Mouse (Mus musculus): ENCODE measurements around the gene Usp53. TPM values are rescaled to one million over a fixed set of nuclear protein-coding genes. Genes with fewer than 3 reads are reported as not detected.
"Not testable (repeated sequence)": the region's sequence is repeated elsewhere in the genome, so short reads cannot be mapped to it uniquely, and the experiment has no call there.

Usp53 gene
- total and polyA plus RNA-seq, 3 experiments, result 0.25 to 13.6 (median 9.6) TPM

GRCm38 (mm10) chr3:122972126-122972822, 12.0 kb downstream of the Usp53 start:
- H3K4me3 ChIP-seq (ENCODE audit: low read depth, low read length), result no peak overlapping the region
- ATAC-seq (ENCODE audit: extremely low read depth, insufficient number of reproducible peaks, low FRiP score, poor library complexity, severe bottlenecking), result no peak
- H3K9me3 ChIP-seq (replicated peaks), result no peaks in the 10 kb centered on the region
- H3K27me3 ChIP-seq (ENCODE audit: insufficient read depth, low read length), result no peaks in the 10 kb centered on the region
- H3K36me3 ChIP-seq (replicated peaks), result peaks cover 18% of the 10 kb centered on the region
- no peak for DNase-seq (ENCODE audit: low spot score)
- peaks cover 5% of the 10 kb centered on the region for H3K4me1 ChIP-seq (ENCODE audit: insufficient read depth, low read depth, low read length)
- TF ChIP-seq GATA1 (IDR thresholded peaks at IDR 0.05; ENCODE audit: borderline replicate concordance, low read length) (no peak), GATA2 (IDR thresholded peaks at IDR 0.05; ENCODE audit: borderline replicate concordance, low read depth, low read length) (no peak), POLR2AphosphoS5 (IDR thresholded peaks at IDR 0.05; ENCODE audit: insufficient replicate concordance, low read depth, low read length) (no peak), TAL1 (conservative IDR thresholded peaks at IDR 0.05; ENCODE audit: low read depth, low read length) (no peak), CTCF (IDR thresholded peaks at IDR 0.05; ENCODE audit: low read depth, low read length) (no peak)

- Histone ChIP-seq H3K9me3 (replicated peaks) (no peaks in the 10 kb centered on the region), H3K27me3 (ENCODE audit: insufficient read depth, low read length) (no peaks in the 10 kb centered on the region), H3K4me3 (ENCODE audit: low read depth, low read length) (no peak overlapping the region), H3K4me1 (ENCODE audit: insufficient read depth, low read depth, low read length) (no peaks in the 10 kb centered on the region), H3K36me3 (replicated peaks) (peaks cover 20% of the 10 kb centered on the region)
- no peak for ATAC-seq (ENCODE audit: extremely low read depth, insufficient number of reproducible peaks, low FRiP score, poor library complexity, severe bottlenecking)
- no peak for DNase-seq (ENCODE audit: low spot score)
- TF ChIP-seq GATA1 (IDR thresholded peaks at IDR 0.05; ENCODE audit: borderline replicate concordance, low read length) (no peak), POLR2AphosphoS5 (IDR thresholded peaks at IDR 0.05; ENCODE audit: insufficient replicate concordance, low read depth, low read length) (no peak), GATA2 (IDR thresholded peaks at IDR 0.05; ENCODE audit: borderline replicate concordance, low read depth, low read length) (no peak), TAL1 (conservative IDR thresholded peaks at IDR 0.05; ENCODE audit: low read depth, low read length) (no peak), CTCF (IDR thresholded peaks at IDR 0.05; ENCODE audit: low read depth, low read length) (no peak)
Measured at GRCm38 (mm10) chr3:122968391-122968790, 15.9 kb downstream of the Usp53 start.

GRCm38 (mm10) chr3:122964301-122964700, 20.0 kb downstream of the Usp53 start:
- DNase-seq (ENCODE audit: low spot score) (no peak), ATAC-seq (ENCODE audit: extremely low read depth, insufficient number of reproducible peaks, low FRiP score, poor library complexity, severe bottlenecking) (no peak)
- H3K9me3 ChIP-seq (replicated peaks), result no peaks in the 10 kb centered on the region
- no peak overlapping the region for H3K4me3 ChIP-seq (ENCODE audit: low read depth, low read length)
- H3K27me3 ChIP-seq (ENCODE audit: insufficient read depth, low read length), result no peaks in the 10 kb centered on the region
- no peaks in the 10 kb centered on the region for H3K4me1 ChIP-seq (ENCODE audit: insufficient read depth, low read depth, low read length)
- H3K36me3 ChIP-seq (replicated peaks), result peaks cover 36% of the 10 kb centered on the region
- no peak for TF ChIP-seq CTCF (IDR thresholded peaks at IDR 0.05; ENCODE audit: low read depth, low read length)
- no peak for TF ChIP-seq POLR2AphosphoS5 (IDR thresholded peaks at IDR 0.05; ENCODE audit: insufficient replicate concordance, low read depth, low read length)
- TF ChIP-seq GATA2 (IDR thresholded peaks at IDR 0.05; ENCODE audit: borderline replicate concordance, low read depth, low read length), result no peak
- TF ChIP-seq GATA1 (IDR thresholded peaks at IDR 0.05; ENCODE audit: borderline replicate concordance, low read length), result no peak
- no peak for TF ChIP-seq TAL1 (conservative IDR thresholded peaks at IDR 0.05; ENCODE audit: low read depth, low read length)

GRCm38 (mm10) chr3:122950129-122950528, 34.2 kb downstream of the Usp53 start:
- Histone ChIP-seq H3K4me3 (ENCODE audit: low read depth, low read length) (no peak overlapping the region), H3K9me3 (replicated peaks) (no peaks in the 10 kb centered on the region), H3K27me3 (ENCODE audit: insufficient read depth, low read length) (no peaks in the 10 kb centered on the region), H3K4me1 (ENCODE audit: insufficient read depth, low read depth, low read length) (no peaks in the 10 kb centered on the region), H3K36me3 (replicated peaks) (peaks cover 40% of the 10 kb centered on the region)
- TF ChIP-seq GATA1 (IDR thresholded peaks at IDR 0.05; ENCODE audit: borderline replicate concordance, low read length) (no peak), TAL1 (conservative IDR thresholded peaks at IDR 0.05; ENCODE audit: low read depth, low read length) (no peak), POLR2AphosphoS5 (IDR thresholded peaks at IDR 0.05; ENCODE audit: insufficient replicate concordance, low read depth, low read length) (no peak), CTCF (IDR thresholded peaks at IDR 0.05; ENCODE audit: low read depth, low read length) (no peak), GATA2 (IDR thresholded peaks at IDR 0.05; ENCODE audit: borderline replicate concordance, low read depth, low read length) (no peak)
- DNase-seq (ENCODE audit: low spot score) (no peak), ATAC-seq (ENCODE audit: extremely low read depth, insufficient number of reproducible peaks, low FRiP score, poor library complexity, severe bottlenecking) (no peak)

GRCm38 (mm10) chr3:122943387-122943890, 40.9 kb downstream of the Usp53 start:
- no peak overlapping the region for H3K4me3 ChIP-seq (ENCODE audit: low read depth, low read length)

GRCm38 (mm10) chr3:122939215-122939614, 45.1 kb downstream of the Usp53 start:
- Histone ChIP-seq H3K27me3 (ENCODE audit: insufficient read depth, low read length) (no peaks in the 10 kb centered on the region), H3K4me1 (ENCODE audit: insufficient read depth, low read depth, low read length) (no peaks in the 10 kb centered on the region), H3K9me3 (replicated peaks) (no peaks in the 10 kb centered on the region), H3K4me3 (ENCODE audit: low read depth, low read length) (no peak overlapping the region), H3K36me3 (replicated peaks) (peaks cover 27% of the 10 kb centered on the region)
- no peak for DNase-seq (ENCODE audit: low spot score)
- TF ChIP-seq CTCF (IDR thresholded peaks at IDR 0.05; ENCODE audit: low read depth, low read length) (no peak), POLR2AphosphoS5 (IDR thresholded peaks at IDR 0.05; ENCODE audit: insufficient replicate concordance, low read depth, low read length) (no peak), TAL1 (conservative IDR thresholded peaks at IDR 0.05; ENCODE audit: low read depth, low read length) (no peak), GATA2 (IDR thresholded peaks at IDR 0.05; ENCODE audit: borderline replicate concordance, low read depth, low read length) (no peak), GATA1 (IDR thresholded peaks at IDR 0.05; ENCODE audit: borderline replicate concordance, low read length) (no peak)
- peak; percentile 60 for ATAC-seq (ENCODE audit: extremely low read depth, insufficient number of reproducible peaks, low FRiP score, poor library complexity, severe bottlenecking)

More at GRCm38 (mm10) chr3:122943387-122943890, 40.9 kb downstream of the Usp53 start:
- Histone ChIP-seq H3K4me1 (ENCODE audit: insufficient read depth, low read depth, low read length) (no peaks in the 10 kb centered on the region), H3K36me3 (replicated peaks) (peaks cover 17% of the 10 kb centered on the region), H3K9me3 (replicated peaks) (no peaks in the 10 kb centered on the region), H3K27me3 (ENCODE audit: insufficient read depth, low read length) (no peaks in the 10 kb centered on the region)
- DNase-seq (ENCODE audit: low spot score), result no peak
- TF ChIP-seq POLR2AphosphoS5 (IDR thresholded peaks at IDR 0.05; ENCODE audit: insufficient replicate concordance, low read depth, low read length) (no peak), GATA1 (IDR thresholded peaks at IDR 0.05; ENCODE audit: borderline replicate concordance, low read length) (no peak), GATA2 (IDR thresholded peaks at IDR 0.05; ENCODE audit: borderline replicate concordance, low read depth, low read length) (no peak), TAL1 (conservative IDR thresholded peaks at IDR 0.05; ENCODE audit: low read depth, low read length) (no peak), CTCF (IDR thresholded peaks at IDR 0.05; ENCODE audit: low read depth, low read length) (no peak)
- ATAC-seq (ENCODE audit: extremely low read depth, insufficient number of reproducible peaks, low FRiP score, poor library complexity, severe bottlenecking), result no peak

- not testable (repeated sequence) for H3K4me3 ChIP-seq (ENCODE audit: low read depth, low read length); H3K4me1 ChIP-seq (ENCODE audit: insufficient read depth, low read depth, low read length); DNase-seq (ENCODE audit: low spot score); ATAC-seq (ENCODE audit: extremely low read depth, insufficient number of reproducible peaks, low FRiP score, poor library complexity, severe bottlenecking); H3K9me3 ChIP-seq (replicated peaks); H3K27me3 ChIP-seq (ENCODE audit: insufficient read depth, low read length)
- peaks cover 26% of the 10 kb centered on the region for H3K36me3 ChIP-seq (replicated peaks)
Measured at GRCm38 (mm10) chr3:122937176-122937575, 47.1 kb downstream of the Usp53 start.

Data from G1E (cell line).